Mouse (Mus musculus): ENCODE measurements at regions not wholly inside any gene's neighbourhood (a gene's known extent, or its start where the extent isn't known, plus 50 kb on each side); places are given as distances from the start of the nearest gene placed in this dataset.

- no peak for TF ChIP-seq CTCF (IDR thresholded peaks at IDR 0.05; ENCODE audit: low read depth)
- no peak for TF ChIP-seq EP300 (IDR thresholded peaks at IDR 0.05; ENCODE audit: low read depth)
Measured at GRCm38 (mm10) chr15:74413217-74413616, 222.9 kb downstream of the Mroh4 start.
